Mouse (Mus musculus) NIH3T3 (cell line): ENCODE results near the gene Cox4i2.

ENCODE experiments used
- DNase-seq: peaks from one replicate; pipeline ENCODE4 v3.0.0-alpha.2; 2012; ENCODE audit warnings: low read depth

Cox4i2 gene

GRCm38 (mm10) chr2:152734984-152735383 is 19.0 kb upstream of the Cox4i2 start:
- peak; percentile 98 for DNase-seq

GRCm38 (mm10) chr2:152736090-152736601 is 17.8 kb upstream of the Cox4i2 start, which contains the start of gene Id1:
Gene Id1, plus strand, starts transcription at chr2:152736251.
- DNase-seq, result peak; percentile 95

- no peak for DNase-seq
Observed at GRCm38 (mm10) chr2:152736748-152737147, 17.2 kb upstream of the Cox4i2 start.

- no peak for DNase-seq
Observed at GRCm38 (mm10) chr2:152737306-152738221, 16.4 kb upstream of the Cox4i2 start.

GRCm38 (mm10) chr2:152738341-152738740 is 15.6 kb upstream of the Cox4i2 start:
- DNase-seq, result no peak

- DNase-seq, result peak; percentile 81
Observed at GRCm38 (mm10) chr2:152739031-152739841, 14.7 kb upstream of the Cox4i2 start.

- DNase-seq, result peak; percentile 45
Observed at GRCm38 (mm10) chr2:152739842-152740260, 14.1 kb upstream of the Cox4i2 start.

- DNase-seq, result no peak
Observed at GRCm38 (mm10) chr2:152740490-152740889, 13.5 kb upstream of the Cox4i2 start.

GRCm38 (mm10) chr2:152741153-152742041 is 12.6 kb upstream of the Cox4i2 start:
- DNase-seq, result peak; percentile 93

GRCm38 (mm10) chr2:152742435-152742834 is 11.5 kb upstream of the Cox4i2 start:
- DNase-seq, result peak; percentile 84

GRCm38 (mm10) chr2:152756474-152757393 is 2.8 kb downstream of the Cox4i2 start:
- DNase-seq, result no peak

GRCm38 (mm10) chr2:152757478-152757877 is 3.5 kb downstream of the Cox4i2 start:
- no peak for DNase-seq

GRCm38 (mm10) chr2:152758351-152758750 is 4.4 kb downstream of the Cox4i2 start:
- DNase-seq, result peak; percentile 60

- no peak for DNase-seq
Observed at GRCm38 (mm10) chr2:152763310-152763709, 9.3 kb downstream of the Cox4i2 start.

GRCm38 (mm10) chr2:152764172-152765044 is 10.4 kb downstream of the Cox4i2 start:
- DNase-seq, result no peak

- no peak for DNase-seq
Observed at GRCm38 (mm10) chr2:152765045-152765674, 11.2 kb downstream of the Cox4i2 start.

- peak; percentile 95 for DNase-seq
Observed at GRCm38 (mm10) chr2:152766387-152767123, 12.6 kb downstream of the Cox4i2 start.

- DNase-seq, result peak; percentile 64
Observed at GRCm38 (mm10) chr2:152767618-152768271, 13.8 kb downstream of the Cox4i2 start.
